Mouse (Mus musculus) B cell, adult 62 days (primary cell): Measurements from ENCODE around the gene Mlst8. TPM values are rescaled to one million over a fixed set of nuclear protein-coding genes. Genes with fewer than 3 reads are reported as not detected.

Source experiments
- total RNA-seq: library from RNA; stranded (reverse); gene quantifications from 4 replicates; pipeline ENCODE4 v1.2.4, GENCODE M21; 2023

Mlst8 gene
- 16.1 to 24.1 TPM (median 21.4 TPM) in 4 replicates for total RNA-seq

DNA sequence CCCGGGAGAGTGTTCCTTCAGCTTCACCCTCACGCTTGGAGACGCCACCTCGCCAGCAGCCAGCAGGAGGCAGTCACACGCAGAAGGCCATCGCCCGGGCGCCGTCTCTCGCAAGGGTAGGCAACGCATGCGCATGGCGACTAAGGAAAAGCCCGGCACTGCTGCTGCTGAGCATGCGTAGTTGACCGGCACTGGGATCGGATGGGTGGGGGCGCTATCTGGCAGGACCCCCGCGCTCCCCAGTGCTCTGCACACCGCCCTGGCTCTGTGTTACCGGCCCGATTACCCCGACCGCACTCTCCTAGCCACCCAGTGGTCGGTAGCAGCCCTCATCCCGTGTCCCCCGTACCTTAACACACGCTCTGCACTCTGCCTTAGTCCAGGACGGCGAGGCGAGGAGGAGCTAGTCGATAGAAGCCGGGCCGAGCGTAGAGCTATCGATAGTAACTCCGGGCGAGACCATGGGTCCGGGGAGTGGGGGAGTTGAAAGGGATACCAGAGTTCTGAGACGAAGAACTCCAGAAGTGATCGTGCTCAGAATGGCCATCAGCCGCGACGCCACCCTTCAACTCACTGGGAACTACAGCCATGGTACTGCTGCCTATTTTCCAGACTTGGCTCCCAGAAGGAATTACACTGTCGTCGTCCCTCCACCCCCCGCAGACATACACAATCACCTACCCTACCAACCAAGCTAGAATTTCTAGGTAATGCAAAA lies at the start of gene Mlst8:
Gene Mlst8 (minus strand): TSS at position 416 of the 718 bp plus-strand sequence.

DNA sequence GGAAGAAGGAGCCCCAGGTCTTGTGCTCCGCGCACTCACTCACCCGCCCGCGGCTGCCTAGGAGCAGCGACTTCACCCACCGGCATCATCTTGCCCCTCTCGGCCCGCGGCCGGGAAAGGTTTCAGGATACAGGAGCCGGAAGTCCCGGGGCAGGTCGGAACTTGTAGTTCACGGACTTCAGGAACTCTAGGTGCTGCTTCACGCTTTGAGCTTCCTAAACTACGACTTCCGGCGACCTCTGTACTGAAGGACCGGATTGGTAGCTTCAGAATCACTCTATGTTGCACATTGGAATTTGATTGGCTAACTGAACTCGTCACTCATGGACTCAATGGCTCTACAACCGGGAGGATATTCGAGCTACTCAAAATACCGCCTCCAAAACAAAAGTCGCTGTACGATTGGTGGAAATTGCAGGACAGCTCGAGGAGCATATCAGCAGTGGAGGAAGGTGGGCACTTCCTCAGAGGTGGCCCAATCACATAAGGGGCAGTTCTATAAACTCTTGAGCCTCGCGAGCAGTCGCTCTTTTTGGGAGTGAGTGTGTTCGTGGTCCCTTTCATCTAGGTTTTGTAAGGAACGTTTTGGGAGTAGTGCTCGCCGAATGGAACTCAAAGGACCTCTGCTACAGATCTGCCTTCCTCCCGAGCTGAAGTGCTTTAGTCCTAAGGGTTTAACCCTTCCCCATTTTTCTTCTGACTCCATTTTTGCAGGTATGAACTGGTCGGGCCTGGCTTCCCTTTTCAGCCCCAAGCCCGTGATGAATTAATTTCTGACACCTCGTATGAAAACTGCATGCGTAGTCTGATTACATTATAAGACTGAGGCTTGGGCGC lies 49.1 kb upstream of the Mlst8 start, which contains the start of gene Traf7:
Gene Traf7 (minus strand): TSS at position 216 of the 837 bp plus-strand sequence.

DNA sequence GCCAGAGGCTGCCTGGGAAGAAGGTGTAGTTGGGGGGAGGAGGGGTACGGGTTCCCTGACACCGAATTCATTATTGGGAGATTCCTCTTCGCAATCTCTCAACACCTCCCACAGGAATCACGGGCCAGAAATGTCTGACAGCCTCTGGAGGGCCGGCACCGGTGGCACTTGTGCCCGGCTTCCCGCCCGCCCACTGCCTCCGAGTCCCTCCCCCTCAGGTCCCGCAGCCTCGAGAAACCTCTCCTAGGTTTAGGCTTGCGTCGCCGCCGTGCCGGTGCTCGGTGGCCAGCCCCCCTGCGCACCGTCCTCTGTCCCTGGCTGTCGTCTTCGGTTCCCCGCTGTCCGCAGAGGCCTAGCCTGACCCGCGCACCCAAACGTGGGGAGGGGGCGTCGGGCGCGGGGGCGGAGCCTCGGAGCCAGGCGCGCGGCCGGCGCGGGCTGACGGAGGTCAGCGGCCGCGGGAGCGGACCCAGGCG lies 9.3 kb upstream of the Mlst8 start, which contains the start of gene Caskin1:
Gene Caskin1 (plus strand): TSS at position 416 of the 476 bp plus-strand sequence.

DNA sequence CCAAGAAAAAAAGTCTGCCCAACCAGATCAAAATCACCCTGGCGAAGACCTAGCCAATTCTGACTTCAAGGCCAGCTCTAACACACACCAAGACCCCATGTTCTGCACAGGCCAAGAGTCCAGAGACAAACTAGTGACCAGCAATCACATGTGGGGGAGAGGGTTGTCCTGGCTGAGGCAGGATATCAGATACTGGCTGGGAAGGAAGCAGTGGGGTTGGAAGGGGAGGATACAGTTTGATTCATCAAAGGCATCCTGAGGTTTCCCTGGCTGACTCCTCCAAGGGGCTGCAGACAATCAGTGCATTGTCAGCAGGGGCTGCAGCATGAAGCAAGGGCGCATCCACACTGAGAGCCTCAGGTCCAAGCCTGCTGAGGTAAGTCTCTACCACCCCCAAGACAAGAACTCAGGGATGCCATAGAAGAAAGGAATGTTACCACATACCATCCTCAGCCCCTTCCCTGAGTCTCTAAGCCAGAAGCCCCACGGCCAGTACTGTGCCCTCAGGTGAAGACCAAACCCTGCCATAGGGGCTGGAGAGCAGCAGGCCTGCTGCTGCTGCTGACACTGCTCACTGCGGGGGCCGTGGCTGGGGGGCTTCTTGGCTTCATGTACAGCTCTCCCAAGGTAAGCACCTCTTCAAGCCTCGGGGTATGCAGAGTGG lies 5.1 kb downstream of the Mlst8 start, which contains the start of gene Bricd5:
Gene Bricd5 (plus strand): TSS at position 273 of the 664 bp plus-strand sequence.

GRCm38 (mm10) chr17:24469910-24470602 lies 8.8 kb downstream of the Mlst8 start, which contains the start of the genes E4f1 and Pgp:
Gene E4f1, minus strand, starts transcription at chr17:24470313.
Gene Pgp, plus strand, starts transcription at chr17:24470392.

GRCm38 (mm10) chr17:24442632-24443155 lies 36.2 kb downstream of the Mlst8 start, which contains the start of gene Dnase1l2:
Gene Dnase1l2, minus strand, starts transcription at chr17:24443105.

GRCm38 (mm10) chr17:24426471-24427169 lies 52.3 kb downstream of the Mlst8 start, which contains the start of gene Eci1:
Gene Eci1, plus strand, starts transcription at chr17:24426641.

Other genes starting within 250 kb of the Mlst8 start
- 11.6 to 14.8 TPM (median 13.2 TPM) in 4 replicates for gene Ccnf, start 227.6 kb downstream of the Mlst8 start, total RNA-seq
- 0.27 to 0.57 TPM (median 0.50 TPM) in 3 of 4 replicates, not detected in the other for gene Abca17, start 128.0 kb downstream of the Mlst8 start, total RNA-seq
- 52.3 to 57.4 TPM (median 55.0 TPM) in 4 replicates for gene Abca3, start 127.1 kb downstream of the Mlst8 start, total RNA-seq
- gene Rnps1, start 64.5 kb downstream of the Mlst8 start, total RNA-seq: 155 to 180 TPM (median 162 TPM) in 4 replicates
- 21.7 to 37.3 TPM (median 25.2 TPM) in 4 replicates for gene Eci1, start 52.4 kb downstream of the Mlst8 start, total RNA-seq
- gene Dnase1l2, start 36.0 kb downstream of the Mlst8 start, total RNA-seq: 5.2 to 8.2 TPM (median 6.5 TPM) in 4 replicates
- 53.5 to 67.6 TPM (median 60.7 TPM) in 4 replicates for gene E4f1, start 8.8 kb downstream of the Mlst8 start, total RNA-seq
- 14.3 to 17.9 TPM (median 16.6 TPM) in 4 replicates for gene Pgp, start 8.7 kb downstream of the Mlst8 start, total RNA-seq
- 0.91 to 1.0 TPM in 2 of 4 replicates, not detected in the others for gene Bricd5, start 5.2 kb downstream of the Mlst8 start, total RNA-seq
- not detected in 4 replicates for gene Caskin1, start 9.5 kb upstream of the Mlst8 start, total RNA-seq
- 174 to 212 TPM (median 202 TPM) in 4 replicates for gene Traf7, start 48.9 kb upstream of the Mlst8 start, total RNA-seq
- gene Rab26, start 55.1 kb upstream of the Mlst8 start, total RNA-seq: 0.92 to 3.0 TPM (median 1.4 TPM) in 4 replicates
- gene Pkd1, start 70.8 kb upstream of the Mlst8 start, total RNA-seq: 66.6 to 77.7 TPM (median 73.9 TPM) in 4 replicates
- gene Tsc2, start 153.6 kb upstream of the Mlst8 start, total RNA-seq: 90.9 to 106 TPM (median 96.8 TPM) in 4 replicates
- 4.4 to 5.8 TPM (median 5.0 TPM) in 4 replicates for gene Nthl1, start 153.6 kb upstream of the Mlst8 start, total RNA-seq
- 0.41 to 0.48 TPM in 2 of 4 replicates, not detected in the others for gene Slc9a3r2, start 171.2 kb upstream of the Mlst8 start, total RNA-seq
- not detected in 4 replicates for gene Npw, start 179.4 kb upstream of the Mlst8 start, total RNA-seq
- 54.6 to 60.8 TPM (median 56.6 TPM) in 4 replicates for gene Zfp598, start 190.6 kb upstream of the Mlst8 start, total RNA-seq
- gene Syngr3, start 210.9 kb upstream of the Mlst8 start, total RNA-seq: not detected in 4 replicates
- 12.9 to 22.3 TPM (median 19.2 TPM) in 4 replicates for gene Gfer, start 217.1 kb upstream of the Mlst8 start, total RNA-seq
- gene Noxo1, start 217.2 kb upstream of the Mlst8 start, total RNA-seq: 5.5 to 8.2 TPM (median 5.8 TPM) in 4 replicates
- gene Tbl3, start 228.6 kb upstream of the Mlst8 start, total RNA-seq: 27.5 to 42.8 TPM (median 32.7 TPM) in 4 replicates
- gene Rnf151, start 239.0 kb upstream of the Mlst8 start, total RNA-seq: not detected in 4 replicates
- 1,219 to 1,283 TPM (median 1,236 TPM) in 4 replicates for gene Rps2, start 239.0 kb upstream of the Mlst8 start, total RNA-seq
- 67.0 to 84.4 TPM (median 75.9 TPM) in 4 replicates for gene Ndufb10, start 245.4 kb upstream of the Mlst8 start, total RNA-seq
- 1.6 TPM in 1 of 4 replicates, not detected in the others for gene Rpl3l, start 248.7 kb upstream of the Mlst8 start, total RNA-seq